Mouse (Mus musculus): ENCODE measurements around the gene Brd9. TPM values are rescaled to one million over a fixed set of nuclear protein-coding genes. Genes with fewer than 3 reads are reported as not detected.
A peak's percentile ranks its signal among the peaks of the same experiment; 100 is the strongest.

Brd9 gene
- total RNA-seq (2018; cell fraction: chromatin; rRNA removed): 100 to 1,000 TPM in 17 of 26 experiments, 10 to 100 TPM in 9; 71.5 to 196 (median 109) TPM
- 10 to 100 TPM; 16.6 to 26.7 (median 20.5) TPM for total RNA-seq (2018; cell fraction: cytosol; rRNA removed)
- 10 to 100 TPM; 40.6 to 90.4 (median 57.8) TPM for total RNA-seq (2018; cell fraction: nucleus; rRNA removed)
- 17.1 to 28.6 TPM (median 23.0 TPM) in 3 replicates for polyA plus RNA-seq (2018)

DNA sequence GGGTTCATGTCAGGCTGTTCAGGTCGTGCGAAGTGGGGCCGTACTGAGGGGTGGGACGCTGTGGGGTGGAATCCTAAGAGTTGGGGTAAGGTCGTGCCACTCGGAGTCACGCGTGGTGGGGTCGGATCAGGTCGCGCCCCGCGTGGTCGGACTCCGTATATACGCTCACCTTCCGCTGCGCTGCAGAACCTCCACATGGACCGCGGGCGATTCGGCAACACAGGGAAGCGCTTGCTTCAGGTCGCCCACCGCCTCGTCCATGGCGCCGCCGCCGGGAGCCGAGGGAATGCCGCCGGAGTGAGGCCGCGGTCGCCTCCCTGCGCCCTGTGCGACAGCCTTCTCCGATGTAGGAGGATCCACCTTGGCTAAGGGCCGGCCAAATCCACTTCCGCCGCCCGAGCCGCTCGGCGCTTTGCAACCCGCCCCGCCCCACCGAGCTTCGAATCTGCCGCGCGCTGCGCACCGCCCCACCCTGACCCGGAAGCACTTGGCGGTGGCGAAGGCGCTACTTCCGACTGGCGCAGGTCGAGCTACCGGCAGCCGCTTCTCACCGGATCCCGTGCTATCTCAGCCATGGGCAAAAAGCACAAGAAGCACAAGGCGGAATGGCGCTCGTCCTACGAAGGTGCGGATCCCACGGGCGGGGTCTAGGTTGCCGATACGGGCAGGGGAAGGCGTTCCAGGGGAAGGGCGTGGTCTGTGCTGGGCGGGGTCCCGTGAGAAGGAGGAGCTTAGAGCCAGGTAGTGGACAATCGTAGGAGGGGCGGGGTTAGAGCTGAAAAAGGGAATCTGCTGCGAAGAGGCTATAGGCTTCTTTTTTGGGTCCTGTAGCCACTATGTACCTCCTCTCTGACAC, at the start of gene Brd9, which contains the start of gene Trip13:
Brd9 (plus strand) TSS at position 491 of the 856 bp plus-strand sequence.
Trip13 (minus strand) TSS at position 464 of the 856 bp plus-strand sequence.
- Histone ChIP-seq H3K36me3 (ENCODE audit: inconsistent target) (peaks cover 8% of the 10 kb centered on the region), H3K27ac (peak within 1 kb of the TSS; percentile 85), H3K79me2 (ENCODE audit: inconsistent target) (no peaks in the 10 kb centered on the region), H3K4me3 (ENCODE audit: inconsistent target) (peak within 1 kb of the TSS; percentile 66)
- WGBS (ENCODE audit: missing documents): under 1% methylated on average over 74 of the region's 82 CpGs

GRCm38 (mm10) chr13:73892493-73893178, 45.0 kb upstream of the Brd9 start:
- Histone ChIP-seq H3K4me3 (ENCODE audit: inconsistent target) (no peak overlapping the region), H3K27ac (no peak overlapping the region), H3K36me3 (ENCODE audit: inconsistent target) (no peaks in the 10 kb centered on the region), H3K79me2 (ENCODE audit: inconsistent target) (no peaks in the 10 kb centered on the region)
- 57% methylated on average over 6 of the region's 6 CpGs for WGBS (ENCODE audit: missing documents)

DNA sequence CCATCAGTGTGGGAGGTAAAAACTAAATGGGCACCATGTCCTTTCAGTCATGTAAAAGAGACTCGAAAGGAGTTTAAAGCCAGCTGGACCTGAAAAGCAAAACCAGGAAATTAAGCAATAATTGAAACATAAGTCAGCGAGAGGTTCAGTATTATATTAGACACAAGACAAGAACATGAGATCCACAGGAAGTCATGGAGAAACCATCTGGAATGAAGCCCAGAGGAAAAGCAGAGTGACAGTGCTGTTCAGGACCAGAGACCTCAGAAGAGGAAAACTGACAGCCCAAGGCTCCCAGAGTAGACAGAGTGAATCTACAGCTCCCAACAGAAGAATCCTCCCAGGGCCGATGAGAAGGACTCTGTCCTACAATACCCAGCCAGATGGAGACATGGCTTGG, 40.0 kb upstream of the Brd9 start:
- H3K27ac ChIP-seq: no peak overlapping the region
- WGBS (ENCODE audit: missing documents): 39% methylated on average over 3 of the region's 3 CpGs
- H3K36me3 ChIP-seq (ENCODE audit: inconsistent target): no peaks in the 10 kb centered on the region

DNA sequence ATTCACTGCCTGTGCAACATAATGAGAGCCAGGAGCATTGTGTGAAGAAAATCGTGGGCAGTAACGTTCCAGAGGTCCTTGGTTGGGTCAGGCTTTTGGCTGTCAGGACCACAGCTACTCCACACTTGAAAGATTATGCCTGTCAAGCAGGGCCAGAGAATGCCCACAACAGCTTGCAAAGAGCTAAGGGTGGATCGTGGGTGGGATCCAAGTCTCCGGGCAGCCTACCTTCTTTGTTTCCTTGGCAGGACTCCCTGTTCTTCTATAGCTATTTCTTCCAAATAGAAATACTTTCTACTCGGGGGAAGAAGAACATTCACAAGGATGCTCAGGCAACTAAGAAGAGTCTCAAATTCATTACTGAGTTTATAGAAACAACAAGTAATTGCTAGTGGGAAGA, 30.5 kb upstream of the Brd9 start:
- Histone ChIP-seq H3K4me3 (ENCODE audit: inconsistent target) (no peak overlapping the region), H3K36me3 (ENCODE audit: inconsistent target) (no peaks in the 10 kb centered on the region), H3K27ac (no peak overlapping the region), H3K79me2 (ENCODE audit: inconsistent target) (no peaks in the 10 kb centered on the region)
- 94% methylated on average over 5 of the region's 5 CpGs for WGBS (ENCODE audit: missing documents)

More for the DNA sequence above, 40.0 kb upstream of the Brd9 start:
- H3K79me2 ChIP-seq (ENCODE audit: inconsistent target): no peaks in the 10 kb centered on the region
- no peak overlapping the region for H3K4me3 ChIP-seq (ENCODE audit: inconsistent target)

DNA sequence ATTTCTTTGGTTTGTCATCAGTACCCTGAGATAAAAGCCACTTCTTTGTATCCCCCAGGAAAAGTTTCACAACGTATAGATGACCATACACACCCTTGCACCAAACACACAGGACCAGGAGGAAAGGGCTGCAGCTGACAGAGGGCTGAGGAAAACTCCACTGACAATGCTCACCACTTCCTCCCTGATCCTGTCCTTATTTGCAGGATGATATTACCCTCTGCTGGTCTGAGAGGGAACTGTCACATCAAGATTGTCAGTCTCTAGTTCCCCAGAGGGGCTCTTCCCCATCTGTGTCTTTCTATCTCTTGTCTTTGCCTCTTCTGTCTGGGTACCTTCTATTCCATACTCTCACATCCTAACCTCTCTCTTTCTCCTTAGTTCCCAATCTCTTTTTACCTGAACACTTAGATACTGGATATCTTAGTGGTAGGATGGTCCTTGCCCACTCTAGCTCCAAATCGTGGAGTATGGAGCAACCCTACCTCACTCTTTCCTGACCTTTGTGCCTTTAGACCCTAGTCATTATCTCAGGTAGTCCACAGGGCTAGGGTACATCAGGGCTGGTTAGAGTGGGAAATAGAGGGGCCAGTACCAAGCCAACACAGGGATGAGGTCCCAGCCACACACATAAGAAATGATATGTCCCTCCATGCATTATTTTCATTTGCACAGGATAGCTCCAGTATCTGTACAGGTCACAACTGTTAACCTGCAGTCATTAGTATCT, 29.8 kb upstream of the Brd9 start:
- no peak overlapping the region for H3K27ac ChIP-seq
- WGBS (ENCODE audit: missing documents): 52% methylated on average over 2 of the region's 2 CpGs
- no peaks in the 10 kb centered on the region for H3K36me3 ChIP-seq (ENCODE audit: inconsistent target)
- no peak overlapping the region for H3K4me3 ChIP-seq (ENCODE audit: inconsistent target)
- H3K79me2 ChIP-seq (ENCODE audit: inconsistent target): no peaks in the 10 kb centered on the region

DNA sequence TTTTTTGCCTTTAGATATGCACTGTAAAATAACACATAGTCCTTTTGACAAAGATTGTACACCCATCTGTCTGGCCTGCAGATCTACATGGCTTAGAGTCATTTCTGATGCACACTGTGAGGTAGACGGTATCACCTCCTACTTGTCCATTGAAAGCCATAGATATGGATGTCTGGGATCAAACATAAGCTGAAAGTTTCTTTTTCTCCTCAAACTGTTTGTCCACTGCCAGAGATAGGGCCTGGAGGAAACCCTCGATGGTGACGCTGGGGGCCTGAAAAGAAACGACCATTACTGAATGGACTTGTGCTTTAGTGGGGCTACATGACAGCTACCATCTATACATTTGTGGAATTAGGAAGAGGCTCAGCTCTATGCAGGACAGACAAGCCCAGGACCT, 24.5 kb upstream of the Brd9 start:
- 95% methylated on average over 4 of the region's 4 CpGs for WGBS (ENCODE audit: missing documents)
- H3K36me3 ChIP-seq (ENCODE audit: inconsistent target): no peaks in the 10 kb centered on the region
- no peaks in the 10 kb centered on the region for H3K79me2 ChIP-seq (ENCODE audit: inconsistent target)
- no peak overlapping the region for H3K4me3 ChIP-seq (ENCODE audit: inconsistent target)
- no peak overlapping the region for H3K27ac ChIP-seq

- no peak overlapping the region for H3K4me3 ChIP-seq (ENCODE audit: inconsistent target)
- no peak overlapping the region for H3K27ac ChIP-seq
- H3K79me2 ChIP-seq (ENCODE audit: inconsistent target): no peaks in the 10 kb centered on the region
- WGBS (ENCODE audit: missing documents): 97% methylated on average over 10 of the region's 10 CpGs
- no peaks in the 10 kb centered on the region for H3K36me3 ChIP-seq (ENCODE audit: inconsistent target)
Observed at GRCm38 (mm10) chr13:73932201-73932600, 5.4 kb upstream of the Brd9 start.

DNA sequence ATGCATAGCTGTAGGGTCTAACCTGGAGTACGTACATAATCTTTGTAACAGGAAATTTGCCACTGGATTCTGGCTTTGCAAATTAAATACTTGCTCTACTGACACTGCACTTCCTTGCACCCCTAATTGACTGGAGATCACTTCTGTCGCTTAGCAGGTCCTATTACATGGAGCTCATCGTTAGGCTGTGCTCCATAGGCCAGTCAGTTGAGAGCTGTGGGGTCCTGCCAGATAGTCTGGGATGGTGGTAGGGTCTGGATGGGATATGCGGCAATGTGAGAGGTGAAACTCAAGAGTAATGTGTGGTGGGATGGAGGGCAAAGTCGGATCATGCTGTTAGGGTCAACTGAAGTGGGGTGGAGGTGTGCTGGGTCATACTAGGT, 682 bp upstream of the Brd9 start:
- H3K27ac ChIP-seq: peak overlapping the region; percentile 25
- WGBS (ENCODE audit: missing documents): 9% methylated on average over 5 of the region's 5 CpGs
- H3K79me2 ChIP-seq (ENCODE audit: inconsistent target): no peaks in the 10 kb centered on the region
- H3K4me3 ChIP-seq (ENCODE audit: inconsistent target): peak overlapping the region; percentile 66
- H3K36me3 ChIP-seq (ENCODE audit: inconsistent target): peaks cover 2% of the 10 kb centered on the region; the same call in 1 of the 2 replicates

DNA sequence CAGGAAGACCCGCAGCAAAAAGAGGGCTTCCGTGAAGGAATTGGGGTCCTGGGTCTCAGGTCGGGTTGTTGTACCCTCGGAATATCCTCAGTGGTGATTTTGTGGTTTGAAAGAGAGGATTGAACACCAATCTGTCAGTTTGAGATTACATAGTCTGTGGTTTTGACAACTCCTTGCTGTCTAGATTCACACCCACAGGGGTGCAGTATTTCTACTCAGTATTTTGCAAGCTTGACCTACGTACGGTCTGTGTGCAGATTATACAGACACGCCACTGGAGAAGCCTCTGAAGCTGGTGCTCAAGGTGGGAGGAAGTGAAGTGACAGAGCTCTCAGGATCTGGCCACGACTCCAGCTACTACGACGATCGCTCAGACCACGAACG, 558 bp downstream of the Brd9 start:
- Histone ChIP-seq H3K36me3 (ENCODE audit: inconsistent target) (peaks cover 14% of the 10 kb centered on the region), H3K4me3 (ENCODE audit: inconsistent target) (peak overlapping the region; percentile 66), H3K79me2 (ENCODE audit: inconsistent target) (no peaks in the 10 kb centered on the region), H3K27ac (peak overlapping the region; percentile 85)
- 2% methylated on average over 13 of the region's 13 CpGs for WGBS (ENCODE audit: missing documents)

- WGBS (ENCODE audit: missing documents): 98% methylated on average over 5 of the region's 5 CpGs
Observed at GRCm38 (mm10) chr13:73939101-73939500, 1.5 kb downstream of the Brd9 start.

DNA sequence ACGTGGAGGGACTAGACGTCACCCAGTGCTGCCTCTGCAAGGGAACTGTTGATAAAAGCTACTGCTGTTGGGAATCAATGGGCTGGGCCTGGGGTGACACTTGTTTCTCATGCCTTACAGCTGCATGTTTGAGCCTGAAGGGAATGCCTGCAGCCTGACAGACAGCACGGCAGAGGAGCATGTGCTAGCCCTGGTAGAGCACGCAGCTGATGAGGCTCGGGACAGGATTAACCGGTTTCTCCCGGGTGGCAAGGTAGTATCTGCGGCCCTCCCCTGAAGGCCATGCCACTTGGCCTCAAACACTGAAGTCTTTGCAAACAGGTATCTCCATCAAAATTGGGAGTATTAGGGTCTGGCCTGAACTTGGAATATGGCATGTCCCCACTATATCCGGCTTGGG, 7.0 kb downstream of the Brd9 start:
- Histone ChIP-seq H3K36me3 (ENCODE audit: inconsistent target) (peaks cover 68% of the 10 kb centered on the region), H3K4me3 (ENCODE audit: inconsistent target) (no peak overlapping the region), H3K79me2 (ENCODE audit: inconsistent target) (no peaks in the 10 kb centered on the region), H3K27ac (no peak overlapping the region)
- WGBS (ENCODE audit: missing documents): 97% methylated on average over 9 of the region's 9 CpGs

More at GRCm38 (mm10) chr13:73939101-73939500, 1.5 kb downstream of the Brd9 start:
- Histone ChIP-seq H3K36me3 (ENCODE audit: inconsistent target) (peaks cover 22% of the 10 kb centered on the region), H3K79me2 (ENCODE audit: inconsistent target) (no peaks in the 10 kb centered on the region), H3K4me3 (ENCODE audit: inconsistent target) (no peak overlapping the region), H3K27ac (no peak overlapping the region)

GRCm38 (mm10) chr13:73953551-73954130, 16.0 kb downstream of the Brd9 start:
- Histone ChIP-seq H3K4me3 (ENCODE audit: inconsistent target) (no peak overlapping the region), H3K36me3 (ENCODE audit: inconsistent target) (peaks cover 72% of the 10 kb centered on the region), H3K79me2 (ENCODE audit: inconsistent target) (no peaks in the 10 kb centered on the region), H3K27ac (no peak overlapping the region)
- 100% methylated on average over 1 of the region's 1 CpGs for WGBS (ENCODE audit: missing documents)

DNA sequence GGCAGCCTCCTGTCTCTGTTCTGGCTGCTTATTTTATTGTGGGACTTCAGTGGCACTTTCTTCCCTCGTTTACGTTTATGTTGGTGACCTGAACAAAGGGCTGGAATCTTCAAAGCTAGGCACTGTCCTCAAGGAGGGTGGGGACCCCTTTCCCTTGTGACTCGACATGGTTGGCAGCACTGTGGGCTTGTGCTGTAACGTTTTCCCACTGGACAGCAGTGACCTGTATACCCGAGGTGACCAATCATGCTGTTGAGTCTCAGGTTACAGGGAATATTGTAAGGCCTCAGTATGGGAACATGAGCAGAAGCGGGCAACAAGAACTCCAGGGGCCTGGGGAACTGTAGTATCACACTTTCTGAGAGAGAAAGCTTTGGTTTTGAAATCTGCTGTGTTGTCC, 17.1 kb downstream of the Brd9 start:
- H3K4me3 ChIP-seq (ENCODE audit: inconsistent target): no peak overlapping the region
- H3K36me3 ChIP-seq (ENCODE audit: inconsistent target): peaks cover 66% of the 10 kb centered on the region
- H3K27ac ChIP-seq: no peak overlapping the region
- H3K79me2 ChIP-seq (ENCODE audit: inconsistent target): no peaks in the 10 kb centered on the region
- 88% methylated on average over 6 of the region's 6 CpGs for WGBS (ENCODE audit: missing documents)

GRCm38 (mm10) chr13:73955531-73955930, 17.9 kb downstream of the Brd9 start:
- H3K79me2 ChIP-seq (ENCODE audit: inconsistent target): no peaks in the 10 kb centered on the region
- no peak overlapping the region for H3K4me3 ChIP-seq (ENCODE audit: inconsistent target)
- H3K27ac ChIP-seq: no peak overlapping the region
- 35% methylated on average over 5 of the region's 5 CpGs for WGBS (ENCODE audit: missing documents)
- peaks cover 66% of the 10 kb centered on the region for H3K36me3 ChIP-seq (ENCODE audit: inconsistent target)

All from macrophage (primary cell).